Mouse (Mus musculus): ENCODE measurements around the gene Rab31.

Rab31 gene

GRCm38 (mm10) chr17:65771951-65772934 is at the start of gene Rab31:
Rab31 (minus strand) TSS chr17:65772752.
- no peak for DNase-seq (ENCODE audit: extremely low spot score, low read depth, low spot score)

- DNase-seq (ENCODE audit: extremely low spot score, low read depth, low spot score) = no peak
These were observed 47.6 kb upstream of the Rab31 start for GRCm38 (mm10) chr17:65820197-65820596.

- no peak for DNase-seq (ENCODE audit: extremely low spot score, low read depth, low spot score)
These were observed 41.2 kb upstream of the Rab31 start for GRCm38 (mm10) chr17:65813763-65814162.

GRCm38 (mm10) chr17:65811032-65811431 is 38.5 kb upstream of the Rab31 start:
- DNase-seq (ENCODE audit: extremely low spot score, low read depth, low spot score) = no peak

- DNase-seq (ENCODE audit: extremely low spot score, low read depth, low spot score) = no peak
These were observed 33.9 kb upstream of the Rab31 start for GRCm38 (mm10) chr17:65806416-65806815.

GRCm38 (mm10) chr17:65805966-65806365 is 33.4 kb upstream of the Rab31 start:
- DNase-seq (ENCODE audit: extremely low spot score, low read depth, low spot score) = no peak

- no peak for DNase-seq (ENCODE audit: extremely low spot score, low read depth, low spot score)
These were observed 29.5 kb upstream of the Rab31 start for GRCm38 (mm10) chr17:65802026-65802425.

GRCm38 (mm10) chr17:65800451-65800850 is 27.9 kb upstream of the Rab31 start:
- DNase-seq (ENCODE audit: extremely low spot score, low read depth, low spot score) = no peak

GRCm38 (mm10) chr17:65799353-65799752 is 26.8 kb upstream of the Rab31 start:
- no peak for DNase-seq (ENCODE audit: extremely low spot score, low read depth, low spot score)

- no peak for DNase-seq (ENCODE audit: extremely low spot score, low read depth, low spot score)
These were observed 25.9 kb upstream of the Rab31 start for GRCm38 (mm10) chr17:65798446-65798845.

- DNase-seq (ENCODE audit: extremely low spot score, low read depth, low spot score) = no peak
These were observed 23.5 kb upstream of the Rab31 start for GRCm38 (mm10) chr17:65796056-65796455.

GRCm38 (mm10) chr17:65794096-65794850 is 21.7 kb upstream of the Rab31 start:
- DNase-seq (ENCODE audit: extremely low spot score, low read depth, low spot score) = no peak

GRCm38 (mm10) chr17:65793307-65793930 is 20.9 kb upstream of the Rab31 start:
- DNase-seq (ENCODE audit: extremely low spot score, low read depth, low spot score) = no peak

GRCm38 (mm10) chr17:65791161-65791560 is 18.6 kb upstream of the Rab31 start:
- no peak for DNase-seq (ENCODE audit: extremely low spot score, low read depth, low spot score)

- DNase-seq (ENCODE audit: extremely low spot score, low read depth, low spot score) = no peak
These were observed 17.0 kb upstream of the Rab31 start for GRCm38 (mm10) chr17:65789576-65789975.

- no peak for DNase-seq (ENCODE audit: extremely low spot score, low read depth, low spot score)
These were observed 16.2 kb upstream of the Rab31 start for GRCm38 (mm10) chr17:65788542-65789291.

GRCm38 (mm10) chr17:65787261-65787660 is 14.7 kb upstream of the Rab31 start:
- no peak for DNase-seq (ENCODE audit: extremely low spot score, low read depth, low spot score)

GRCm38 (mm10) chr17:65786225-65786624 is 13.7 kb upstream of the Rab31 start:
- no peak for DNase-seq (ENCODE audit: extremely low spot score, low read depth, low spot score)

GRCm38 (mm10) chr17:65785707-65786106 is 13.2 kb upstream of the Rab31 start:
- DNase-seq (ENCODE audit: extremely low spot score, low read depth, low spot score) = no peak

GRCm38 (mm10) chr17:65784610-65785140 is 12.1 kb upstream of the Rab31 start:
- DNase-seq (ENCODE audit: extremely low spot score, low read depth, low spot score) = no peak
